ENCODE assay signal across 11 mouse cellular contexts in the genomic region with DNA sequence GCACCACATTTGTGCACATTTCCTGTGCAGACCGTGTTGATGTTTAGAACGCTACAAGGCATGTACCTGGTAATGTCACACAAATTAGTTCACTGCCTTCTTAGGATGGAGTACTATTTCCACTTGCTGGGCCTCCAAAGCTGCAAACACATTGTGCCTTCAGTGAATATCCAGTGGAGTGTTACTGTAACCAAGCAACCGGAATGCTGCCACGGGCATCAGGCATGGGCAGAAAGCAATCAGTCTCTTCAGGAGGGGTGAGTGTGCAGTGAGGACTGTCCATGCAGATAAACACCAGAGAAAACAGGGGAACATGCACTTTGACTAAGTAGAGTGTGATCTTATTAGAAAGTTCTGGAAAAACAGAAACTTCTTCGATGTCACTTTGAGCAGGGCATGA.
DNase-seq lines count a peak whose midpoint lies in the region; ATAC-seq lines count a peak whose summit lies in the region.
"Had no signal": no experiment of that assay in that cellular context is flagged by ENCODE, and none has a peak within 500 bp of the region (broad histone marks: within the 10 kb centered on the region; RNA-seq: fewer than 3 reads in every experiment).

No protein-coding gene starts in this region.

- no peaks in the 10 kb centered on the region for H3K9me3 ChIP-seq in hindbrain, embryonic 12.5 days (replicated peaks)
- H3K9me3 ChIP-seq in neural tube, embryonic 15.5 days (replicated peaks), result no peaks in the 10 kb centered on the region
- H3K9me3 ChIP-seq in heart, embryonic 11.5 days (replicated peaks; ENCODE audit: control insufficient read depth, low read length), result no peaks in the 10 kb centered on the region
- H3K9me3 ChIP-seq: limb, embryonic 13.5 days had no signal

- peak; percentile 24 for DNase-seq in layer of hippocampus, adult 9-11 months
- no peak for DNase-seq in layer of hippocampus, adult 8-10 months (ENCODE audit: low spot score in 2 of 2)
- peak; percentile 17 for DNase-seq in kidney, postnatal 36 days
- no peak for DNase-seq in yolk sac, embryonic 10.5 days (ENCODE audit: low spot score)
- DNase-seq in left cerebral cortex, adult 18-20 months (ENCODE audit: low spot score in 2 of 2), result no peak
- DNase-seq: gastrocnemius, adult 2 months; lung, postnatal 14 days had no signal

- H3K36me3 ChIP-seq in hindbrain, embryonic 12.5 days, result no peaks in the 10 kb centered on the region
- no peaks in the 10 kb centered on the region for H3K36me3 ChIP-seq in neural tube, embryonic 15.5 days
- no peaks in the 10 kb centered on the region for H3K36me3 ChIP-seq in heart, embryonic 11.5 days (ENCODE audit: control insufficient read depth, insufficient read depth, low read length)
- H3K36me3 ChIP-seq: limb, embryonic 13.5 days had no signal

- no peak overlapping the region for H3K4me3 ChIP-seq in hindbrain, embryonic 12.5 days
- H3K4me3 ChIP-seq in neural tube, embryonic 15.5 days (replicated peaks), result no peak overlapping the region
- H3K4me3 ChIP-seq in heart, embryonic 11.5 days (ENCODE audit: low read depth, low read length), result no peak overlapping the region
- H3K4me3 ChIP-seq: gastrocnemius, adult 2 months; limb, embryonic 13.5 days had no signal

- H3K27me3 ChIP-seq in hindbrain, embryonic 12.5 days, result no peaks in the 10 kb centered on the region
- H3K27me3 ChIP-seq in neural tube, embryonic 15.5 days (replicated peaks), result no peaks in the 10 kb centered on the region
- H3K27me3 ChIP-seq in heart, embryonic 11.5 days (ENCODE audit: control insufficient read depth, insufficient read depth, low read length), result no peaks in the 10 kb centered on the region
- H3K27me3 ChIP-seq: limb, embryonic 13.5 days had no signal

- no peak overlapping the region for H3K4me2 ChIP-seq in hindbrain, embryonic 12.5 days (replicated peaks)
- H3K4me2 ChIP-seq in neural tube, embryonic 15.5 days, result no peak overlapping the region
- no peak overlapping the region for H3K4me2 ChIP-seq in heart, embryonic 11.5 days
- H3K4me2 ChIP-seq: limb, embryonic 13.5 days had no signal

- WGBS in hindbrain, embryonic 12.5 days, result 35% methylated on average over 5 of the region's 5 CpGs
- WGBS in neural tube, embryonic 15.5 days, result 24% methylated on average over 5 of the region's 5 CpGs
- 76% methylated on average over 5 of the region's 5 CpGs for whole genome bisulfite sequencing in heart, embryonic 11.5 days (ENCODE audit: insufficient replicate concordance)

- no peak overlapping the region for H3K27ac ChIP-seq in hindbrain, embryonic 12.5 days
- no peak overlapping the region; the same call in 1 of the 2 replicates for H3K27ac ChIP-seq in neural tube, embryonic 15.5 days (replicated peaks)
- H3K27ac ChIP-seq in heart, embryonic 11.5 days (ENCODE audit: low read depth, low read length), result no peak overlapping the region
- H3K27ac ChIP-seq: gastrocnemius, adult 2 months; limb, embryonic 13.5 days had no signal

- no peak overlapping the region for H3K9ac ChIP-seq in hindbrain, embryonic 12.5 days
- no peak overlapping the region for H3K9ac ChIP-seq in neural tube, embryonic 15.5 days (replicated peaks)
- no peak overlapping the region for H3K9ac ChIP-seq in heart, embryonic 11.5 days (ENCODE audit: low read depth, low read length)
- H3K9ac ChIP-seq: limb, embryonic 13.5 days had no signal

- peaks cover 12% of the 10 kb centered on the region for H3K4me1 ChIP-seq in hindbrain, embryonic 12.5 days
- H3K4me1 ChIP-seq in neural tube, embryonic 15.5 days, result no peaks in the 10 kb centered on the region; the same call in 1 of the 2 replicates
- H3K4me1 ChIP-seq in heart, embryonic 11.5 days (ENCODE audit: control insufficient read depth, insufficient read depth, low read length), result no peaks in the 10 kb centered on the region
- H3K4me1 ChIP-seq: limb, embryonic 13.5 days had no signal

- ATAC-seq in hindbrain, embryonic 12.5 days (ENCODE audit: low FRiP score), result peak; percentile 96
- ATAC-seq in neural tube, embryonic 15.5 days (ENCODE audit: low FRiP score), result peak; percentile 94
- no peak for ATAC-seq in heart, embryonic 11.5 days (replicated peaks; ENCODE audit: insufficient number of reproducible peaks, low FRiP score, low TSS enrichment)

Comparison
In these comparisons a context has a peak if more than half of its experiments do, and no peak if none do; other contexts are left out.
1. DNase-seq: peak in layer of hippocampus, adult 9-11 months (single experiment) and kidney, postnatal 36 days (2 of 2); none in layer of hippocampus, adult 8-10 months (0 of 2), yolk sac, embryonic 10.5 days (single experiment) and left cerebral cortex, adult 18-20 months (0 of 2).